ENCODE assay signal across 29 mouse cellular contexts in genomic region chr2:82113148-82113547, GRCm38 (mm10).
"Had no signal": no experiment of that assay in that cellular context is flagged by ENCODE, and none has a peak within 500 bp of the region (broad histone marks: within the 10 kb centered on the region; RNA-seq: fewer than 3 reads in every experiment).

No protein-coding gene starts in this region.

- ATAC-seq: liver, embryonic 12.5 days; liver, postnatal 0 days; lung, postnatal 0 days; midbrain, embryonic 13.5 days; midbrain, embryonic 15.5 days; midbrain, embryonic 16.5 days had no signal

- H3K4me3 ChIP-seq: limb, embryonic 10.5 days; limb, embryonic 12.5 days; limb, embryonic 13.5 days; limb, embryonic 15.5 days; liver, embryonic 12.5 days; liver, embryonic 13.5 days; liver, embryonic 15.5 days; lung, embryonic 15.5 days; megakaryocyte, embryonic 14.5 days; midbrain, embryonic 10.5 days; midbrain, embryonic 12.5 days; midbrain, embryonic 13.5 days; midbrain, embryonic 15.5 days; myocyte had no signal

- DNase-seq: left cerebral cortex, postnatal 4 days; liver; liver, embryonic 13.5 days; liver, postnatal 0 days; lung, adult 18-20 months; lung, adult 2 months; lung, embryonic 14.5 days; lung, postnatal 10 days; lung, postnatal 14 days; lung, postnatal 36 days; lung, postnatal 4 days; midbrain, embryonic 14.5 days had no signal

- H3K27ac ChIP-seq: limb, embryonic 10.5 days; limb, embryonic 12.5 days; limb, embryonic 13.5 days; limb, embryonic 15.5 days; liver, embryonic 12.5 days; liver, embryonic 13.5 days; liver, embryonic 14.5 days; liver, embryonic 15.5 days; lung, embryonic 15.5 days; macrophage; midbrain, embryonic 10.5 days; midbrain, embryonic 12.5 days; midbrain, embryonic 13.5 days; midbrain, embryonic 15.5 days had no signal
